Mouse (Mus musculus) midbrain, embryonic 15.5 days (tissue): ENCODE results near the gene Gsg1l2. TPM values are rescaled to one million over a fixed set of nuclear protein-coding genes. Genes with fewer than 3 reads are reported as not detected.

Experiments used
- ATAC-seq: fragments of 200-750 bp; cut with Nextera tagmentation; replicated peaks from 2 replicates; pipeline ENCODE4 v1.8.0; 2017; ENCODE audit warnings: moderate TSS enrichment
- H3K27ac ChIP-seq: fragments of 300-500 bp; sonication (generic); 2 replicates; pipeline ENCODE4 v1.5.1; 2015; ENCODE audit warnings: mild to moderate bottlenecking, inconsistent platforms
- H3K27me3 ChIP-seq: fragments of 300-500 bp; sonication (generic); replicated peaks from 2 replicates; pipeline ENCODE4 v1.6.1; 2015; ENCODE audit warnings: inconsistent platforms
- H3K36me3 ChIP-seq: fragments of 300-500 bp; sonication (generic); replicated peaks from 2 replicates; pipeline ENCODE4 v1.6.1; 2015; ENCODE audit warnings: inconsistent platforms
- H3K4me1 ChIP-seq: fragments of 300-500 bp; sonication (generic); 2 replicates; pipeline ENCODE4 v1.6.1; 2015; ENCODE audit warnings: inconsistent platforms
- H3K4me2 ChIP-seq: fragments of 300-500 bp; sonication (generic); 2 replicates; pipeline ENCODE4 v1.6.1; 2015; ENCODE audit warnings: inconsistent platforms, mild to moderate bottlenecking, moderate library complexity
- H3K4me3 ChIP-seq: fragments of 300-500 bp; sonication (generic); 2 replicates; pipeline ENCODE4 v1.5.1; 2015; ENCODE audit warnings: mild to moderate bottlenecking, inconsistent platforms
- H3K9ac ChIP-seq: fragments of 300-500 bp; sonication (generic); 2 replicates; pipeline ENCODE4 v1.6.1; 2015; ENCODE audit warnings: mild to moderate bottlenecking, inconsistent platforms
- H3K9me3 ChIP-seq: fragments of 300-500 bp; sonication (generic); 2 replicates; pipeline ENCODE4 v1.6.1; 2016; ENCODE audit warnings: inconsistent platforms
- WGBS: fragments of 180-500 bp; shearing (Covaris S2); methylation state at CpG from one replicate; pipeline ENCODE4 v1.1.7; 2015; ENCODE audit warnings: mixed read lengths; 5-methylcytosine and 5-hydroxymethylcytosine counted together
- polyA plus RNA-seq: library from polyadenylated mRNA; unstranded; fragments of >200 nt; fragmentation: Nextera tagmentation; extraction: Ambion mirVana; gene quantifications from 2 replicates; pipeline ENCODE4 v1.2.1, GENCODE M21; 2015

Gene Gsg1l2
- polyA plus RNA-seq, 1 experiment from 2014 or later = not detected

GRCm38 (mm10) chr11:67772577-67772976, 1.8 kb upstream of the Gsg1l2 start:
- Histone ChIP-seq H3K36me3 (no peaks in the 10 kb centered on the region), H3K9me3 (no peaks in the 10 kb centered on the region), H3K9ac (no peak overlapping the region), H3K27me3 (no peaks in the 10 kb centered on the region), H3K27ac (no peak overlapping the region), H3K4me3 (no peak overlapping the region), H3K4me2 (no peak overlapping the region), H3K4me1 (no peaks in the 10 kb centered on the region)
- no peak for ATAC-seq
- 24% methylated on average over 8 of the region's 8 CpGs for WGBS

- Histone ChIP-seq H3K4me2 (no peak overlapping the region), H3K9me3 (no peaks in the 10 kb centered on the region), H3K27me3 (no peaks in the 10 kb centered on the region), H3K27ac (no peak overlapping the region), H3K9ac (no peak overlapping the region), H3K36me3 (no peaks in the 10 kb centered on the region), H3K4me3 (no peak overlapping the region), H3K4me1 (no peaks in the 10 kb centered on the region)
- 83% methylated on average over 11 of the region's 11 CpGs for WGBS
- ATAC-seq = no peak
These were observed 15.8 kb downstream of the Gsg1l2 start for GRCm38 (mm10) chr11:67790182-67790581.

DNA sequence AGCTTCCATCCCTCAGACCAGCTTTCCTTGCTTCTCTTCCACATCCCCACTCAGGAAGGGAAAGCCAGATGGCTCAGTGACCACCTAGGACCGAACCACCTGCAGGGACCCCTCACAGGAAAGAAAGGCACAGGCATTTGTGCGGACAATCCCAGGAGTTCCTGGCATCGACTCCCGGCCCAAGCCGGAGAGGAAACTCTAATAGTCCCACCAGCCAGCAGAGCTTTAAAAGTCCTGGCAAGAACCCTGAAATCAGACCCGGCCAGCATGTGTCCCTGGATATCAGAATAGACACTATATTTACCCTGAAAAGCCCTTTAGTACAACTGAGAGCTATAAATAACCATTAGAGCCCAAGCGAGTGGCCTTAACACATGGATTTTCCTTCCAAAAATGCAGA, 23.5 kb downstream of the Gsg1l2 start, which contains the start of gene Dhrs7c:
Dhrs7c (plus strand) TSS at position 257 of the 400 bp plus-strand sequence.
- H3K27me3 ChIP-seq = no peaks in the 10 kb centered on the region
- H3K36me3 ChIP-seq = no peaks in the 10 kb centered on the region
- no peaks in the 10 kb centered on the region for H3K4me1 ChIP-seq
- no peak within 1 kb of the TSS for H3K4me2 ChIP-seq
- no peak within 1 kb of the TSS for H3K9ac ChIP-seq
- no peak within 1 kb of the TSS for H3K27ac ChIP-seq
- ATAC-seq = no peak
- H3K4me3 ChIP-seq = no peak within 1 kb of the TSS
- no peaks in the 10 kb centered on the region for H3K9me3 ChIP-seq
- 85% methylated on average over 7 of the region's 7 CpGs for WGBS

DNA sequence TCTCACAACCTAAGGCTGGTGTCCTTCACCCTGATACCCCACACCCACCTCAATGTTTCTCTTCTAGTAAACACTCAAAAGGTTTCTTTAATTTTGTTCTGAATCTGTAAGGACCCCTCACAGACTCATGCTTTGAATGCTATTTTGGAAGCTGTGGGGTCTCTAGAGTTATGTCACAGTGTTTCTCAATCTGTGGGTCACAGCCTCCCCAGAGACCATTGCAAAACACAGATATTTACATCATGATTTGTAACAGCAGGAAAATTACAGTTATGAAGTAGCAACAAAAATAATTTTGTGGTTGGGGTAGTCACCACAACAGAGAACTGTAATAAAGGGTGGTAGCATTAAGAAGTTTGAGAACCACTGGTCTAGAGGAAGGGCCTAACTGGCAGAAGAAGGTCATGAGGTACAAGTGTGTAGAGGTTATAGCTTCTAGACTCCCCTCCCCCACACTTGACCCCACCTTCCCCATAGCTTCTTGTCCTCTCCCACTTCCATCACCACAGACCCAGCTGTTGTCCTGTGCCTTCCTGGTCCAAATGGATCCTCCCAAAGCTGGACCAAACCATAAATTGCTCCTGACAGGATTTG, 25.8 kb downstream of the Gsg1l2 start:
- Histone ChIP-seq H3K27me3 (no peaks in the 10 kb centered on the region), H3K9ac (no peak overlapping the region), H3K4me2 (no peak overlapping the region), H3K4me1 (no peaks in the 10 kb centered on the region), H3K27ac (no peak overlapping the region), H3K4me3 (no peak overlapping the region), H3K9me3 (no peaks in the 10 kb centered on the region), H3K36me3 (no peaks in the 10 kb centered on the region)
- no peak for ATAC-seq

DNA sequence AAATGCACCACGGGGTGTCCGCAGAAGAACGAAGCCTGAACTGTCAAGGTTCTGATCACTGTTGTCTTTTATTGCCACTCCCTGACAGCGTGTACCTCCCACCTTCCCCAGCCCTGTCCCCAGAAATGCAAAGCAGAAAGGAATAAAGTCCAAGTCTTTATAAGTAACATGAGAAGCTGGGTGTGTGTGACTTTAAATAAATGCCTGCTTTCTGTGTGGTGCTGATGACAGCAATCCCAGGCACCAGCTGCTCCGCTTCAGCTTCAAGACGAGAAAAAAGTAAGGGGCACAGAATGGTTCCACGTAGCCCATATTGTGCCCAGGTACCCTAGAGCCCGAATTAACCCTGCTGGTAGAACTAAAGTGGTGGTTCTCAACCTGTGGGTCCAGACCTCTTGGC, 26.8 kb downstream of the Gsg1l2 start:
- Histone ChIP-seq H3K4me3 (no peak overlapping the region), H3K4me2 (no peak overlapping the region), H3K9me3 (no peaks in the 10 kb centered on the region), H3K27me3 (no peaks in the 10 kb centered on the region), H3K27ac (no peak overlapping the region), H3K4me1 (no peaks in the 10 kb centered on the region), H3K36me3 (no peaks in the 10 kb centered on the region), H3K9ac (no peak overlapping the region)
- 82% methylated on average over 8 of the region's 8 CpGs for WGBS
- ATAC-seq = no peak

- no peaks in the 10 kb centered on the region for H3K27me3 ChIP-seq
- H3K4me2 ChIP-seq = no peak overlapping the region
- no peaks in the 10 kb centered on the region for H3K9me3 ChIP-seq
- no peak overlapping the region for H3K9ac ChIP-seq
- no peak overlapping the region for H3K27ac ChIP-seq
- ATAC-seq = no peak
- H3K36me3 ChIP-seq = no peaks in the 10 kb centered on the region
- no peak overlapping the region for H3K4me3 ChIP-seq
- WGBS = 98% methylated on average over 1 of the region's 1 CpGs
- H3K4me1 ChIP-seq = no peaks in the 10 kb centered on the region
These were observed 31.1 kb downstream of the Gsg1l2 start for GRCm38 (mm10) chr11:67805538-67805937.

GRCm38 (mm10) chr11:67806832-67807597, 32.6 kb downstream of the Gsg1l2 start:
- WGBS = 88% methylated on average over 11 of the region's 11 CpGs

DNA sequence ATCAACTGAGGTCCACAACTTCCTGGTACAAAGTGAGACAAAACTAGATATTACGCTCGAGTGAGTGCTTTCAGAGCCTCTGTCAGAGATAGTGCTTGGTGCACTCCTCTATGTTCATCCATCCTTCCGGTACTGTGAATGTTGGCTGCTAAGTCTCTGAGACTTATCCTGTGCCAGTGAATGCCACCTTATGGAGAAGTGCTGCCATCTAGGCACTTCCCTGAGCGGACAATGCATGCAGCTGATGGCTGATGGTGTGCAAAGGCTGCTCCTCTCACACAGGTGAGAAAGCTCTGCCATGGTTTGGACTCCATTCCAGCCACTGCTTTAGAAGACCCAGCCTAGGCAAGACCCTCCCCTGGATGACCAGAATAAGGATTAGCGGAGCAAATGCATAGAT, 33.6 kb downstream of the Gsg1l2 start:
- Histone ChIP-seq H3K9ac (no peak overlapping the region), H3K4me1 (no peaks in the 10 kb centered on the region), H3K36me3 (no peaks in the 10 kb centered on the region), H3K9me3 (no peaks in the 10 kb centered on the region), H3K4me3 (no peak overlapping the region), H3K27me3 (no peaks in the 10 kb centered on the region), H3K4me2 (no peak overlapping the region), H3K27ac (no peak overlapping the region)
- no peak for ATAC-seq
- 82% methylated on average over 5 of the region's 5 CpGs for WGBS

More at GRCm38 (mm10) chr11:67806832-67807597, 32.6 kb downstream of the Gsg1l2 start:
- Histone ChIP-seq H3K9me3 (no peaks in the 10 kb centered on the region), H3K9ac (no peak overlapping the region), H3K4me2 (no peak overlapping the region), H3K27me3 (no peaks in the 10 kb centered on the region), H3K27ac (no peak overlapping the region), H3K36me3 (no peaks in the 10 kb centered on the region), H3K4me1 (no peaks in the 10 kb centered on the region), H3K4me3 (no peak overlapping the region)
- no peak for ATAC-seq

DNA sequence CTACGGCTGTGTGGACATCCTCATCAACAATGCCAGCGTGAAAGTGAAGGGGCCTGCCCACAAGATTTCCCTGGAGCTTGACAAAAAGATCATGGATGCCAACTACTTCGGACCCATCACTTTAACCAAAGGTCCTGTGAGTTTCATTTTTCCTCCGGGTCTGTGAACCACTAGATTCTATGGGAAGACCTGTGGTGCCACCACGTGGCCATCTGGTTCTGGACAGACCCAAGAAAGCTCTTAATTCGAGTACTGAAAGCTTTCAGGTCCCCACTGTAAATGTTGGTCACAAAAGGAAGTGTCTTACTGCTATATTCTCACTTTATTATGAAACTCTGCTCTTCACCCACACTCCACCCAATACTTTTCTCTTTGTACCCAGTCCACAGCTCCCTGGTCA, 37.1 kb downstream of the Gsg1l2 start:
- Histone ChIP-seq H3K4me3 (no peak overlapping the region), H3K4me2 (no peak overlapping the region), H3K9ac (no peak overlapping the region), H3K27ac (no peak overlapping the region), H3K4me1 (no peaks in the 10 kb centered on the region), H3K9me3 (no peaks in the 10 kb centered on the region), H3K27me3 (no peaks in the 10 kb centered on the region), H3K36me3 (no peaks in the 10 kb centered on the region)
- 81% methylated on average over 6 of the region's 6 CpGs for WGBS
- no peak for ATAC-seq

DNA sequence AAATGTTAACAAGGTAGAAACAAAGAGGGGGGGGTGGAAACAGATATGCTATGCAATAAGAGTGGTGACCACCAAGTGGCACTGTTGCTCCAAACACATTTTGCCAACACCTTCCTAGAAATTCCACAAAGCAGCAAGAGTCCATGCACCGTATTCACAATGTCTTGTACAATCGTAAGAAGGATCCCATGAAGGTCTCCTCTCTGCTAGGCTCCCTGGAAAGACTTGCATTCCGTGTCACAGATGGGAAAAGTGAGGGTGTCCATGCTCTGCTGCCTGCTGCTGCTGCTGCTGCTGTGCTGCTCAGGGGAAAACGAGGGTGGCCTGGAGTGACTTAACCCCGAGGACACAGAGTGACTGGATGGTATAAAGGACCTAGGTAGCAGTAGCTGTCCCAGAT, 45.2 kb downstream of the Gsg1l2 start:
- WGBS = 13% methylated on average over 5 of the region's 5 CpGs
- Histone ChIP-seq H3K36me3 (no peaks in the 10 kb centered on the region), H3K4me1 (peaks cover 3% of the 10 kb centered on the region; the same call in 1 of the 2 replicates), H3K27me3 (no peaks in the 10 kb centered on the region), H3K4me3 (no peak overlapping the region), H3K4me2 (peak overlapping the region; percentile 41), H3K9me3 (no peaks in the 10 kb centered on the region), H3K27ac (no peak overlapping the region), H3K9ac (no peak overlapping the region)
- no peak for ATAC-seq

GRCm38 (mm10) chr11:67820221-67820620, 45.8 kb downstream of the Gsg1l2 start:
- no peak for ATAC-seq
- WGBS = 23% methylated on average over 4 of the region's 4 CpGs
- Histone ChIP-seq H3K9me3 (no peaks in the 10 kb centered on the region), H3K36me3 (no peaks in the 10 kb centered on the region), H3K27ac (no peak overlapping the region), H3K4me1 (peaks cover 3% of the 10 kb centered on the region; the same call in 1 of the 2 replicates), H3K4me2 (no peak overlapping the region), H3K27me3 (no peaks in the 10 kb centered on the region), H3K9ac (no peak overlapping the region), H3K4me3 (no peak overlapping the region)

DNA sequence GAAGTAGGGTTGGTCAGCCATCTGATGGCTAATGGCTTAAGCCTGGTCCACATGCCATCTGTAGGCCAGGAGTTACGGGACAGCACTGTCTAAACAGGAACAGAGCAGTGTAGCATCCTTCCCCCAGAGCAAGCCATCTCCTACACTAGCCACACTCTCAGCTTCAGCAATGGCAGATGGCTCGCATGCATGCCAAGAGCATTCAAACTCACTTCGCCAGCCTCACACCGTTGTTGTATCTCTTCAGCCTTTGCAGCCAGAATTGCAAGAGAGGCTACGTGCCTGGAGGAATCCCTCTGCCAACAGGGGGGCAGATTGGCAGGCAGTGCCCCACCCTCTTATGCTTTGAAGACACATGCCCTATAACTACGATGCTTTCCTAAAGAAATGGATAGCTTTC, 47.2 kb downstream of the Gsg1l2 start:
- no peaks in the 10 kb centered on the region for H3K36me3 ChIP-seq
- no peaks in the 10 kb centered on the region for H3K27me3 ChIP-seq
- H3K4me2 ChIP-seq = no peak overlapping the region
- no peak overlapping the region for H3K9ac ChIP-seq
- 85% methylated on average over 6 of the region's 6 CpGs for WGBS
- no peak overlapping the region for H3K4me3 ChIP-seq
- peaks cover 3% of the 10 kb centered on the region; the same call in 1 of the 2 replicates for H3K4me1 ChIP-seq
- no peaks in the 10 kb centered on the region for H3K9me3 ChIP-seq
- H3K27ac ChIP-seq = no peak overlapping the region
- no peak for ATAC-seq
